Mouse (Mus musculus) testis, postnatal 14 days (tissue): ENCODE data around the gene Syne3.

ENCODE experiments used
- DNase-seq: peaks from one replicate; pipeline ENCODE4 v3.0.0; 2021; ENCODE audit warnings: low spot score

The Syne3 gene

GRCm38 (mm10) chr12:104896640-104897039 is 113.0 kb downstream of the Syne3 start:
- DNase-seq: no peak

GRCm38 (mm10) chr12:104892245-104892644 is 117.4 kb downstream of the Syne3 start:
- DNase-seq: no peak

DNA sequence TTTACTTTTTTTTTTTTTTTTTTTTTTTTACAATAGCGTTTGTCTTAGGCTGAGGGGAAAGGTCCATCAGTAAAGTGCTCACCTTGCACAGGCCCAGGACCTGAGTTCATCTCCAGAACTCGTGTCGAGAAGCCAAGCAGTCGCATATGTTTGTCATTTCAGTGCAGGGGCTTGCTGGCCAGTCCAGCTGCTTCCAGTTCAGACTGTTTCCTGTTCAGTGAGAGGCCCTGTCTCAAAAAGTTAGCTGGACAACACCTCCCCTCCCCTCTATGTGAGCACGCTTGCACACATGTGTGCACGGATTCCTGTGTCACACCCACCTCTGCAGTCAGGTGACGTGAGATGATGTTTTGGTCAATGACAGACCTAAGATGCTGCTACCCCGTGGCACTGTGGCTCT is 119.5 kb downstream of the Syne3 start:
- no peak for DNase-seq

- DNase-seq: no peak
Observed at GRCm38 (mm10) chr12:104886104-104886503, 123.5 kb downstream of the Syne3 start.

DNA sequence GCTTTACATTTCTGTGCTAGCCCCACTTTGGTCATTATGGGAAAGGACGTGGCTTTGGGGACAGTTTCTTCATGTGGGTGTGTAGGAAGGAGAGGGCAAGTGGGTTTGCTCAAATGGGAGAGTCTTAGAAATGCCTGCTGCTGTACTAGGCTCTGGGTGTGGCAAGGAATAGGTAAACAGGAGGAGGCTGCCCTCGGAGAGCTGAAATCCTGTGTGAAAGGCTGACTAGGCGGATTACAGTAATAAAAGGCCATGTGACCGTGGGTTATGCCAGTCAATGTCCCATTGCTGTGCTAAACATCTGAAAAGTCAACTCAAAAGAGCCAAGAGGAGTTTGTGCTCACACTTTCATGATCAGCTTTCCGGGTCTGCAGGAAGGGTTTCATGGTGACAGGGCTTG is 127.1 kb downstream of the Syne3 start:
- no peak for DNase-seq

- no peak for DNase-seq
Observed at GRCm38 (mm10) chr12:104882061-104882460, 127.5 kb downstream of the Syne3 start.

DNA sequence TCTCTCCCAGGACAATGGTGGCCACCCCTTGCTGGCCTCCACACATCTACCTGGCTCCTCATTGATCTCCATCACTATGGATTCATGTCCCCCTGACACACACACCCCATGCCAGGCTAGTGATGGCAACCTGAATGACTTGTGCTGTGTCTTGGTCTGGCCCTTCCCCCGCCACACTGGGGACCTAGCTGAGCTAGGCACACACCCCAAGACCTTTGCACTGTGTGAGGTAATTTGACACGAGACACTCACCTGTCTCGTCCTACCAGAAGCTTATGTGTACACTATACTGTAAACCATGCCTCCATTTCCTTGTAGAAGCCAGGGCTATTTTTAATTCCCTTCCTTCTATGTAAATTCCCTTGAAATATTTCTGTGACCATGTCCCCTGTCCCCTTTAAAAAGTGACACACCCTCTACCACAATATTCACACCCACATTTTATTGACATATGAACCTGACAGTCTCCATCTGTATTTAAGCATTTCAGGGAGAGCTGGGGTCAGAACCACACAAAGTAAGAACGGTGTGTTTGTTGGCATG is 128.0 kb downstream of the Syne3 start:
- no peak for DNase-seq

GRCm38 (mm10) chr12:104880367-104880766 is 129.2 kb downstream of the Syne3 start:
- DNase-seq: no peak
